Mouse (Mus musculus) mature B cell (primary cell): Measurements from ENCODE around the gene Cdyl2.

ENCODE experiments used
- in situ Hi-C: fragments of 300-500 bp; cut with MboI; formaldehyde crosslinking; loops from 2 replicates; pipeline ENCODE4 v1.14.3; 2019

Gene Cdyl2

GRCm38 (mm10) chr8:116538763-116539162 lies 194.0 kb downstream of the Cdyl2 start:
- in situ Hi-C loops = no loop called here

GRCm38 (mm10) chr8:116536786-116537185 lies 196.0 kb downstream of the Cdyl2 start:
- in situ Hi-C loops = no loop called here

- in situ Hi-C loops = no loop called here
Observed at GRCm38 (mm10) chr8:116533081-116533480, 199.7 kb downstream of the Cdyl2 start.

GRCm38 (mm10) chr8:116528736-116529135 lies 204.1 kb downstream of the Cdyl2 start:
- in situ Hi-C loops = no loop called here

- in situ Hi-C loops = no loop called here
Observed at GRCm38 (mm10) chr8:116524915-116525314, 207.9 kb downstream of the Cdyl2 start.
